Mouse (Mus musculus) intestine, postnatal 0 days (tissue): ENCODE data around the gene Gm27029. TPM values are rescaled to one million over a fixed set of nuclear protein-coding genes. Genes with fewer than 3 reads are reported as not detected.
A peak's percentile ranks its signal among the peaks of the same experiment; 100 is the strongest.

Experiments
- ATAC-seq: fragments of 200-750 bp; cut with Nextera tagmentation; 2 replicates; pipeline ENCODE4 v1.8.0; 2017; ENCODE audit warnings: mild to moderate bottlenecking, moderate TSS enrichment, moderate library complexity
- H3K27ac ChIP-seq: fragments of 300-500 bp; sonication (generic); 2 replicates; pipeline ENCODE4 v1.5.1; 2014; ENCODE audit warnings: mild to moderate bottlenecking, low read depth, low read length, moderate library complexity
- H3K27me3 ChIP-seq: fragments of 300-500 bp; sonication (generic); replicated peaks from 2 replicates; pipeline ENCODE4 v1.6.1; 2014; ENCODE audit warnings: low read length, mixed read lengths; ENCODE audit not compliant: control insufficient read depth, insufficient read depth
- H3K36me3 ChIP-seq: fragments of 300-500 bp; sonication (generic); 2 replicates; pipeline ENCODE4 v1.6.1; 2014; ENCODE audit warnings: mild to moderate bottlenecking, moderate library complexity; ENCODE audit not compliant: control insufficient read depth, insufficient read depth
- H3K4me1 ChIP-seq: fragments of 300-500 bp; sonication (generic); replicated peaks from 2 replicates; pipeline ENCODE4 v1.6.1; 2014; ENCODE audit warnings: antibody characterized with exemption, low read length, mixed read lengths; ENCODE audit not compliant: control insufficient read depth, insufficient read depth
- H3K4me2 ChIP-seq: fragments of 300-500 bp; sonication (generic); replicated peaks from 2 replicates; pipeline ENCODE4 v1.6.1; 2014; ENCODE audit warnings: low read depth, mild to moderate bottlenecking, moderate library complexity
- H3K4me3 ChIP-seq: fragments of 300-500 bp; sonication (generic); 2 replicates; pipeline ENCODE4 v1.5.1; 2014; ENCODE audit warnings: low read depth, low read length
- H3K9ac ChIP-seq: fragments of 300-500 bp; sonication (generic); 2 replicates; pipeline ENCODE4 v1.6.1; 2014; ENCODE audit warnings: mild to moderate bottlenecking, low read depth, low read length
- H3K9me3 ChIP-seq: fragments of 300-500 bp; sonication (generic); 2 replicates; pipeline ENCODE4 v1.6.1; 2016; ENCODE audit warnings: mixed run types; ENCODE audit not compliant: control insufficient read depth
- CTCF ChIP-seq: sonication (generic); IDR thresholded peaks from 2 replicates; pipeline ENCODE4 v1.5.1; 2016; ENCODE audit warnings: low read depth, mild to moderate bottlenecking, control low read depth, antibody characterized with exemption, moderate library complexity
- WGBS: fragments of 180-500 bp; shearing (Covaris S2); extraction: QIAGEN DNeasy Blood & Tissue Kit; methylation state at CpG from one replicate; pipeline ENCODE4 v1.1.7; 2014; 5-methylcytosine and 5-hydroxymethylcytosine counted together
- polyA plus RNA-seq: library from polyadenylated mRNA; unstranded; fragments of >200 nt; fragmentation: Nextera tagmentation; extraction: Ambion mirVana; gene quantifications from 2 replicates; pipeline ENCODE4 v1.2.1, GENCODE M21; 2015

Gm27029 gene
- polyA plus RNA-seq, 1 experiment from 2014 or later, result 2.2 TPM

DNA sequence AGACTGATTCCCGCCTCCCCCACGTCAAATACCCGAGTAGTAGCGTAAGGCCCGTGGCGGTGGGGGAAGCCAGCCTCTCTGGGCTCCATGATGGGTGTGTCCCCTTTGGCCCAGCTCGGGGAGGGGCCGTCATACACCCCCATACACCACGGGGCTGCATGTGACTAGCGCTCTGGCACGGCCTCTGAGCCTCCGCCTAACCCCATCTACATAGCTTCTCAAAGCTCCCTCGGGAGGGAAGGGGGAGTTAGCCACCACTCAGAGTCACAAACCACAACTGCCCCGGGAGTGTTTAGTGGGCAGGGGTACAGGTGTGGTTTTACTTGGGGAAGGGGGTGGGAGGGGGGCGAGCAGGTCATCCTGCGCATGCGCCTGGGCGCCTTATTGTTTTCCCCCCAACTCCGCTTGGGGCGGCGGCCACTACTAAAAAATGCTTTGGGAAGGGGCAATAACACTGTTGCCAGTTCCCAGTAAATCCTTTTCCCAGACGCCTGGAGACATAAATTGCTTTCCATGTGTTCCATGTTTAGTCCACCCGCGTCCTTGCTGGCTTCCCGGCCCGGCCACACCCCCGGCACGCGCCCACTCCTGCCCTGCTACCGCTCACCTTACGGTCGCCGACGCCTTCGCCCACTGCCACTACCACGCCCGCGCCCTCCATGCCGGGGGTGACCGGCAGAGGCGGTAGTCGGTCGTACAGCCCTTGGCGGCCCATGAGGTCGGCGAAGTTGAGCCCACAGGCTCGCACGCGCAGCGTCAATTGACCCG is 40.7 kb upstream of the Gm27029 start:
- Histone ChIP-seq H3K9ac (peak overlapping the region; percentile 71), H3K9me3 (no peaks in the 10 kb centered on the region), H3K4me3 (peak overlapping the region; percentile 82), H3K36me3 (peaks cover 22% of the 10 kb centered on the region), H3K4me2 (peak overlapping the region; percentile 94), H3K27me3 (no peaks in the 10 kb centered on the region), H3K4me1 (0 out of 2 replicates have a peak, but pooled peaks cover 7% of the 10 kb centered on the region), H3K27ac (peak overlapping the region; percentile 93)
- TF ChIP-seq CTCF, result peak; percentile 50
- peak; percentile 48 for ATAC-seq
- WGBS, result under 1% methylated on average over 51 of the region's 51 CpGs

DNA sequence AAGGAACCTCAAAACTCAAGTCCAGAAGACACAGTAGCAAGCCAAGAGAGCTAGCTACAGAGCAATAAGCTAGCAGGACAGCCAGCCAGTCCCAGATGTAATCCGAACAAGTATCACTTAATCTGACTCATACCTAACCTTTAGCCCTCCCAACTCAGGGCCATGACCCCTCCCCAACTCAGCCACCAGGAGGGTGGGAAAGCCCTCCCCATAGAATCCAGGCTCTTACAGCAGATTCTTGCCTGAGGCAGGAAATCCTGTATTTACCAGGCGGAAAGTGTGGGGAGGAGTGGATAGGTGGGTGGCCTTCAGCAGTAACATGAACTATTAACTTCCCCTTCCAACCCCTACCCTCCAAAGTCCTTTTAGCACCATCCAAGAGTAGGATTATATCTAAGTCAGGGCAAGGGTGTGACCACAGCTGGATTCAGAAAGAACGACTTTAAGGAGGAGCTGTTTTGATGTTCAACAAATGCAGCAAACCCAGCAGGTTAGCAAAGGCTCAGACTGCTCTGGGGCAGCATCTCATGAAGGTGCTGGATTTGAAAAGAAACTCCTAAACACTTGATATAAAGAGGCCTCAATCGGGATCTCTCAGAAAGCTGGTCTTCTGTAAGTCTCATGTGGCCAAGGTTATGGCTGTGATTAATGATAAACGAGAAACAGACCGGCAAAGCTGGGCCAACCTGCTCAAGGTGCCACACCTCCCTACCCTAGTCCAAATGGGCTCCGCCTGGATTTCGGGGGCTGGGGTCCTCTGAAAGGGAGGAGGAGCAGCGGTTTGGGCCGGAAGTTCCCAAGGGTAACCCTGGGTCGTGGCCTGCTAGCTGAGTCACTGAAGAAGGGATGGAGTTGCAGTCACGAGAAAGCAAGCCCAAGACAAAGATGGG is 39.9 kb upstream of the Gm27029 start, which contains the start of gene Rnd2:
Gene Rnd2 (plus strand): TSS at position 789 of the 890 bp plus-strand sequence.
- peak within 1 kb of the TSS; percentile 82 for H3K4me3 ChIP-seq
- peak; percentile 16 for ATAC-seq
- TF ChIP-seq CTCF, result no peak

GRCm38 (mm10) chr11:101462583-101463440 is 38.2 kb upstream of the Gm27029 start:
- no peaks in the 10 kb centered on the region for H3K27me3 ChIP-seq
- TF ChIP-seq CTCF, result no peak
- H3K9me3 ChIP-seq, result no peaks in the 10 kb centered on the region
- peak overlapping the region; percentile 93 for H3K27ac ChIP-seq
- no peak overlapping the region for H3K9ac ChIP-seq
- WGBS, result 17% methylated on average over 13 of the region's 13 CpGs
- H3K4me2 ChIP-seq, result peak overlapping the region; percentile 94
- ATAC-seq, result peak; percentile 16; the same call in 1 of the 2 replicates
- H3K36me3 ChIP-seq, result peaks cover 47% of the 10 kb centered on the region
- 0 out of 2 replicates have a peak, but pooled peaks cover 4% of the 10 kb centered on the region for H3K4me1 ChIP-seq
- no peak overlapping the region for H3K4me3 ChIP-seq

More for the DNA sequence above, 39.9 kb upstream of the Gm27029 start, which contains the start of gene Rnd2:
- Histone ChIP-seq H3K27ac (peak within 1 kb of the TSS; percentile 93), H3K9ac (peak within 1 kb of the TSS; percentile 71), H3K36me3 (peaks cover 30% of the 10 kb centered on the region), H3K27me3 (no peaks in the 10 kb centered on the region), H3K4me2 (peak within 1 kb of the TSS; percentile 94), H3K4me1 (0 out of 2 replicates have a peak, but pooled peaks cover 7% of the 10 kb centered on the region), H3K9me3 (no peaks in the 10 kb centered on the region)
- WGBS, result 6% methylated on average over 12 of the region's 12 CpGs

GRCm38 (mm10) chr11:101462141-101462540 is 37.5 kb upstream of the Gm27029 start:
- no peak overlapping the region for H3K9ac ChIP-seq
- H3K36me3 ChIP-seq, result peaks cover 53% of the 10 kb centered on the region
- 0 out of 2 replicates have a peak, but pooled peaks cover 2% of the 10 kb centered on the region for H3K4me1 ChIP-seq
- ATAC-seq, result no peak
- H3K9me3 ChIP-seq, result no peaks in the 10 kb centered on the region
- no peaks in the 10 kb centered on the region for H3K27me3 ChIP-seq
- H3K4me2 ChIP-seq, result peak overlapping the region; percentile 94
- TF ChIP-seq CTCF, result no peak
- no peak overlapping the region for H3K4me3 ChIP-seq
- H3K27ac ChIP-seq, result 0 out of 2 replicates have a peak overlapping the region, but pooled peaks have one; percentile 93
- WGBS, result 85% methylated on average over 14 of the region's 14 CpGs

- no peaks in the 10 kb centered on the region for H3K27me3 ChIP-seq
- TF ChIP-seq CTCF, result no peak
- H3K27ac ChIP-seq, result no peak overlapping the region
- ATAC-seq, result no peak
- no peaks in the 10 kb centered on the region for H3K9me3 ChIP-seq
- H3K4me1 ChIP-seq, result 0 out of 2 replicates have a peak, but pooled peaks cover 2% of the 10 kb centered on the region
- H3K4me2 ChIP-seq, result no peak overlapping the region
- 81% methylated on average over 15 of the region's 15 CpGs for WGBS
- H3K36me3 ChIP-seq, result peaks cover 64% of the 10 kb centered on the region
- H3K9ac ChIP-seq, result no peak overlapping the region
- H3K4me3 ChIP-seq, result no peak overlapping the region
Observed at GRCm38 (mm10) chr11:101460321-101460720, 35.7 kb upstream of the Gm27029 start.
